Mouse (Mus musculus) megakaryocyte-erythroid progenitor cell, adult 5-6 weeks (primary cell): ENCODE data around the gene Nrip1. TPM values are rescaled to one million over a fixed set of nuclear protein-coding genes. Genes with fewer than 3 reads are reported as not detected.

Experiments
- ATAC-seq: replicated peaks from 2 replicates; pipeline ENCODE4 v1.8.0; 2016; ENCODE audit warnings: mild to moderate bottlenecking, inconsistent platforms; ENCODE audit not compliant: severe bottlenecking, poor library complexity, low FRiP score, low TSS enrichment
- total RNA-seq, 2 experiments: library from RNA; stranded (forward) in 1 of 2; stranded (reverse) in 1 of 2; fragments of 200-1000, 215-1000 nt in 1 of 2; fragments of >200 nt in 1 of 2; fragmentation: Nextera tagmentation in 1 of 2; gene quantifications; 2 replicates each; pipeline ENCODE4 v1.2.3; 2014 to 2017

The Nrip1 gene
- total RNA-seq, 2 experiments from 2014 or later = 30.3 to 53.0 TPM

DNA sequence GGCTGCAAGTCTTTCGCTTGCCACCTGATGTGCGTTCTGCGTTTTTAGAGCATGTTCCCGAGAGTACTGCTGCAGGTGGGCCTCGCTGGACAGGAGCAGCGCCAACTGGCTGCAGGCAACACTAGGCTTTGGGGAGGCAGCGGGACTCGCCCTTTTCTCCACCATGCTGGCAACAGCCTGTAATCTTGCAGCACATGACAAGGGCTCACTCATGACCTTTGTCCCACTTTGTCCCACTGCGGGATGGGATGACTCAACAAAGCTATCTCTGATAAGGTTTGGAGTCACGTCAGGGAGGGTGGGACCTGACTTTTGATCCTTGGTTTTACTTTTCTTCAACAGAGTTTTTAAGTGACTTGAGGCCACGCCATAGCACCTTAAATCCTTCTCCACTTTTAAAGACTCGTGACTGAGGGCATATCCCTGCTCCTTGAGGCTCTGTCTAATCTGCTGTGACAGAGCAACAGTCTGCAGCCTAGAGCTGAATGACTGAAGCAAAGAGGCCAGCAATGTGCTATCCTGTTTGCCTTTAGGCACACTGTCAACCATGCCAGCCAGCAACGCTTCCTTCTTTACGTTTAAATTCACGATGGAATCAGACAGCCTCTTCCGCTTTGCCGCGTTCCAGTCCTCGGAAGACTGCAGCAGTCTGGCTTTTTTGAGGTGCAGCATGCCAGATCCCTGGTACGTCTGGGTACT is 79.7 kb downstream of the Nrip1 start:
- ATAC-seq = peak; percentile 89

DNA sequence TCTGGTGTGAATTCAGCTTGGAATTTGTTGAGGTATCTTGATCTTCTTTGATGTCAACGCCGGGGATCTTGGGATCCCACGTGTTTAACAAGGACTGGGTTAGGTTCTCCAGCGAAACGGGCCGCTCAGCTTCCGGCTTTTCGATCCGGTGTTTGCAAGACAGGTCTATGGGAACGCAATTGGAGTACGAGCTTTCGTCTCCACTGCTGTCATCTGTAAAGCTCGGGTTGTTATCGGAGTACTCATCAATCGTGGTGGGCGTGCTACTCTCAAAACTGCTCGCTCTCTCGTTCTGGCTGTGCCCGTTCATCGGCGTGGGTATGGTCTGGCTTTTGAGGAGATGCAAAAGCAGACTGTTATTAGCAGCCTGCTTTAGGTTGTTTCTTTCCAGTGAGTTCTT is 80.5 kb downstream of the Nrip1 start:
- ATAC-seq = no peak

DNA sequence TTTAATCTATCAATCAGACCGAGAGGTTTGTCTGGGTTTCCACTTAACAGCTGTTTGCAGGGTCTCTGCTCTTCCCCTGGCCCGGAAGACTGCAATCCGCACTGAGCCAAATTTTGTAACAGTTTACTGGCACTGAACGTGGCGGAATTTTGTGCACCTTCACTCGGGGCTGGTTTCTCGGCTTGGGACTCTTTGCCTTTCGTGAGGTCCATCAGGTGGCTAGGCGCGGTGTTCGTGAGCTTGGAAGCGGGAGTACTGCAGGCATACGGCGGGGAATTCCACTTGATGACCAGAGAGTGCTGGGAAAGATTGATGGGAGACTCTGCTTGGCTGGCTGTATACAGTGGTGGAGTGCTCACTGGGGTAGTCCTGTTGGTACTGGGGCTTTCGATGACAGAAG is 81.0 kb downstream of the Nrip1 start:
- no peak for ATAC-seq

DNA sequence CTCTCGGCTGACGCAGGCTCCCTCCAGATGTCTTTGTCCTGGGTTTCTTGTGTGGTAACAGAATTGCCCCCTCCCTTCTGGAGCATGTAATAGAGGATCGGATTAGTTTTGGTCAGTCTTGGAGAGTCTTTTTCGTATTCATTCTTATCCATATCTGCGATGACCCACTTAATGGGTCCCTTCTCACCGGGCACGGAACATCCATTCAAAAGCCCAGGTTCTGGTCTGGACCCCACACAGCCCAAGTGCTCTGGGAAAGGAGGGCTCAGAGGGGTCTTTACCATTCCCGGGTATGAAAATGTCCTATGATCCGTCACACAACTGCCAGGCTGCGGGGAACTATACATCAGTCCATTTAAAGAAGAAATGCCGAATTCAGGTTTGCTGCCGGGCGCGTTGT is 82.3 kb downstream of the Nrip1 start:
- no peak for ATAC-seq

DNA sequence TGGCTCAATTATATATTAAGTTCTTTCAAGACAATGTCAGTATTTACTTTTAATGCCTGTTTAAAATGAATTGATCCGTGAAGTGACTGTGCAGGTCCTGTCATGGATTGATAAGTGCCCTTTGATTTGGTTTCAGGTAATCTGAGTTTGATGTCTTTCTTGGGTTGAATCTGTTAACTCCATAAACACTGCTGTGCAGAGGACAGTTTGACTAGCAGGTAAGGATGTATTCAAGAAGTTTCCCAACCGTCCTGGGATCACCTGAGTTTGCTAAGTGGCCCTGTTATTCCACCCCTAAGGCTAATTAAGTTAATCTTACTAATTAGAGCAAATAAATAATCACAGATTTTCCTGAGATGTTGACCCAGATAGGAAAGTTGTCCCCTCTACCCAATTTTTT is 84.1 kb downstream of the Nrip1 start:
- ATAC-seq = no peak

DNA sequence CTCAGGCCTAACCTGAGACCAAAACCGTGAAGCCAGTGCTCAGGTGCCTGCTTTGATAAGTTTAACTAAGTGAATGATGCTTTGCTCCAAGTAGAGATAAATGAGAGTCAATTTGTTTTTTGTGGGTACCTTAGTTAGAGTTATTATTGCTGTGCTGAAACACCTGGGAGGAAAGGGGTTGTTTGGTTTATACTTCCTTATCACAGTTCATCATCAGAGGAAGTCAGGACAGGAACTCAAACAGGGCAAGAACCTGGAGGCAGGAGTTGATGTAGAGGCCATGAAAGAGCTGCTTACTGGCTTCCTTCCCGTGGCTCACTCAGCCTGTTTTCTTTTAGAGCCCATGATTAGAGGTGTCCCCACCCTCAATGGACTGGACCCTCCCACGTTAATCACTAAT is 89.8 kb downstream of the Nrip1 start:
- ATAC-seq = no peak

DNA sequence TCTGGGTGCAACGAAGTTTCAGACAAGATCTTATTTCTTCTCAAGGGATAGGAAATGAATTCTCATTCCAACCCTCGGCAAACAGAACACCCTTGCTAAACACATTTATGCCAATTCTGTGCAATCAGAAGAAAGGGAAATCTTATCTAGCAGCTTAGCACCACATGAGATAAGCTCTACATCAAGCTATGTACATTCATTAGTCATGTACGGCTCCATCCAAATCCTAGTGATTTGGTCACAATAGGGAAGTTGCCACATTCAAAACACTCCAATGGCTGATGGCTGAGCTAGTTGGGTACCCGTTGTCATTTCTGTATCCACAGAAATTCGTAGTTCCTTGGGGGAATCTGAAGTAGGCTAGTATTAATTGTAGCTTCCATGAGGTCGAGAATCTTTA is 91.8 kb downstream of the Nrip1 start:
- no peak for ATAC-seq

DNA sequence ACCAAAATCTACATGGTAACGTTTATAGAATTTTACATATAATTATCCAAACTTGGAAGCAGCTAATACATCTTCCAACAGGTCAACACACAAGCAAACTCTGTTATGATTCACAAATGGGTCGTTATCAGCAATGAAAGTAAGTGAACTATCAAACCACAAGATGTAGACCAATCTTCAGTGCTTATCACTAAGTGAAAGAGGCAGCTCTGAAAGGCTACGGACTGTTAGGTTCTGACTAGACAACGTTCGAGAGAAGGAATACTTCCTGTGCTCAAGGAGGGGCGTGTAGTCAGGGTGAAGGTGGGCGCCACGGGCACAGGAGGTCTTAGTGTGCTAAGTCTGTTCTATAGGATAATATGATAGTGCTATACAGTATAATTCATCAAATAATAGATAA is 93.3 kb downstream of the Nrip1 start:
- ATAC-seq = peak; percentile 68

DNA sequence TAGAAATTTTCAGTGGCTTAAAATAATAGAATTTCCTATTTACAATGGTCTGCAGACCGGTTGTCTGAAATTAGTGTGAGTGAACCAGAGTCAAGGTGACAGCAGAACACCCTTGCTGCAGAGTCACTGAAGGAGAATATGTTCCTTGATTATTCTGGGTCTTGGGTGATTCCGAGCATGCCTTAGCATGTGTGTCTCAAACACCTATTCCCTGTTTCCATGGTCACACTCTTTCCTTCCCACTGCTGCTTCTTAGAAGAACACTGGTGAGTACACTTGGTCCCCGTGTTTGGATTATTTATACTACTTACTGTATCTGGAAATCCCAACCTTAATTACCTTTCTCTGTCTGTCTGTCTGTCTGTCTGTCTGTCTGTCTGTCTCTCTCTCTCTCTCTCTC is 97.4 kb downstream of the Nrip1 start:
- ATAC-seq = no peak

DNA sequence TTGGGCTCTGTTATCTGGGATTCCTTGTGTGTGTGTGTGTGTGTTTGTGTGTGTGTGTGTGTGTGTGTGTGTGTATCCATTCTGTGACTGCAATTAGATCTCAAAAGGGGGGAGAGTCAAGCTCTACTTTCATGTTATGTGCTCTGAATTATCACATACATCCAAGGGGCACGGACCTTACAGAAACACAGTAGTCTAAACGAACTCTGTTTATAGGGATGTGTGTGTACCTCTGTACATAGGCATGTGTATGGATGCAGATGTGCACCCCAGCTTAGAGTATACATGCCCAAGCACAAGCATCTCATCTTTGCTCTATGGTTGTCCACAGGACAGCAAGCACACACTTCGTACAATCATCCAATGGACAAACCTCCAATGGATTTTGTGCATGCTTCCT is 98.0 kb downstream of the Nrip1 start:
- ATAC-seq = no peak

DNA sequence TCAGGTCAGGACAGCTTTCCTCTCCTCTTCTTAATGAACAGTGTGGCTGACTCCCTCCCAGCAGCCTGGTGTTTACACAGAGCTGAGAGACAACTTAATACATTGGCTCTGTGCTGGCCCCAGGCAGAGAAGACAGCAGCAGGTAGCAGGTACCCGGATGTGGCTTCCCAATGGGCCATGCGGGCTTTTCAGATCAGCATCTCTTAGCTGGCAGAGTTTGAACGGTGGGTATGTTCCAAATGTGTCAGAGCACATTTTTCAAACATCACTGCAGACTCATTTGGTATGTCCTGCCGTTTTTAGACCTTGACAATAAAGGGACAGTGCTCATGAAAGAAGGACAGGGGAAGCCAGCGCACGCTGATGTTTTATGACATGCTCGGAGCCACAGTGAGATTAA is 98.5 kb downstream of the Nrip1 start:
- ATAC-seq = no peak

DNA sequence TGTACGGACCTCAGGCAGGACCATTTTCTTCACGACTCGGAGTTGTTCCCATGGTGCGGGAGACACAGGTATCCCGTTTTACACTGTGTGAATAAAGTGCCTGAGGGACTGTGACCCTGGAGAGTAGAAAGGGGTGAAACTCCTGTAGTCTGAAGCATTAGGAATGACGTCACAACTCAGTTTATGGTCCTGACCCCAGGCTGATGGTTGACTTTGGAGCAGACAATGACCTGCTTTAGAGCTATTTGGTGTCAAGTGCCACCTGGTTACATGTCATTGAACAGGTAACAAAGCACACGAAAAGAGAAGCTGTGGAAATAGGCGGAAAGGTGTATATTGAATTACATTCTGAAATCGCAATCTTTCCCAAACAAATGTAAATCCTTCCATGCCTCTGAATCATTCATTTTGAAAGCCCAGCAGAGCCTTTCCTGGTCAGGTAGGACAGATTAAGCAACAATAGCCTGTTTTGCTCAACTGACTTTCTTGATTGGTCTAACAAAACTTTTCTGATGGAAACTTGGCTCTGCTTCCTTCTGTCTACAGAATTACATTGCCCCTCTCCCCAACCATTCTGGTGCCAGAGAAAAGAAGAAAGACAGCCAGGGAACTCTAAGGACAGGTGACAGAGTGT is 106.9 kb downstream of the Nrip1 start:
- no peak for ATAC-seq

DNA sequence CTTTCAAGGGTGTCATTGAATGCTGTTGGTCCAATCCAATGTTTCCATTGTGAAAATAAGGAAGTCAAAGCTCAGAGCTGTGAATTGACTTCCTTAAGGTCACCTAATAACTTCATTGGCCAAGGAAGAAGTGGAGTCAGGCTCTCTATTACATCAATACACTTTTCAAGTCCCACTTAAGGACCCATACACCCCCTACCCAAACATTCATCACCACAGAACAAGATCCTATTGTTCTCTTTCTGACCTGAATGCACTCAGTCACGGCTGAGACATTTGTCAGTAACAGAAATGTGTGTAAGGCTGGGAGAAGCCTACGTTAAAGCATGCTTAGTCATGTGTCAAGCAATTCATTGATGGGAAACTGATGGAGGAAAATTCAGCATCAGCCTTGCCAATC is 107.8 kb downstream of the Nrip1 start:
- no peak for ATAC-seq

DNA sequence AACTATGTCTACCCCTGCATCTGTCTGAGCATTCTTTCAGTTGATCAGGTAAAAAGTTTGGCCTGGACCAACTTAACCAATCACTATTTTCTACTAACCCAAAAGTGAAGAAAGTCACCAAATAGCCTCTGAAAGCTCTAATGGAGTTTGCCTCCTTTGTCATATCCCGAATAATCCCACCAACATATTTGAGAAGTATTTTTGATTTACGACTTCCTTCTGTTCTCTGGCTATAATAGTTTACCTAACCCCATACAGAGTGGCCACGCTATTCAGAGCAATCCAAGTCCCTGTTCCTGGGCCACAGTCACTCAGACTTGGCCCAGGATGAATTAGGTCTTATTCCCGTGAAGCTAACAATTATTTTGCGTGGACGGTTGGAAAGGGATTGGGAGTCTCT is 108.3 kb downstream of the Nrip1 start:
- no peak for ATAC-seq

DNA sequence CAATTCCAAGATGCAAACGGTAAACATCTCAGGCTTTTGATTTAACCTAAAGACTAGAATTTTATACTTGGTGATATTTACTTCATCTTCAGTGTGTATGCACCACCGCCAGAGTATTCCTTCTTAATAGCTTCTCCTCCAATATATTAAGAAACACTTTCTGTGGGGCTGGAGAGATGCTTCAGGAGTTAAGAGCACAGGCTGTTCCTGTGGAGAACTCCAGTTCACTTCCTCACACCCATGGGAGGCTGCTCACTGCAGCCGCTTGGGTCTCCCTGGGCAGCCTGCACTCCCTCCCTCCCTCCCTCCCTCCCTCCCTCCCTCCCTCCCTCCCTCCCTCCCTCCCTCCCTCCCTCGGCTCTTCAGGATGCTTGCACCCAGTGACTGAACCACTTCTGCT is 110.2 kb downstream of the Nrip1 start:
- no peak for ATAC-seq

DNA sequence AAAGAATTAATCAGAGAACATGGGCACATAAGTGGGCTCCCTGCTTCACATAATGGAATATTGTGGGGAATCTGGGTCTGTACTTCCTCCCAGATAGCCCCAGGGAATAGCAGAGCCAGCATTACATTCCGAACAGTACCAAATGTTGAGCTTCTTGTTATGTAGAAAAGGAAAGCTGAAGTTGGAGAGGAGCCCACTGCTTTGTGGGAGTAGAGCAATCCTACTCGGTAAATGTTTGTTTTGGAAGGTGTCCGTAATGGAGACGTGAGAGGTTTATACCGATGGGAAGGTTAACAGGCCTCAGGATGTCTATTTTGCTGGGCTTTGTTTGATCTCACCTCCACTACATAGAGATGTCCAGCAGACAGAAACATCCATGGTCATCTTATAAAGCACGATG is 113.3 kb downstream of the Nrip1 start:
- no peak for ATAC-seq

DNA sequence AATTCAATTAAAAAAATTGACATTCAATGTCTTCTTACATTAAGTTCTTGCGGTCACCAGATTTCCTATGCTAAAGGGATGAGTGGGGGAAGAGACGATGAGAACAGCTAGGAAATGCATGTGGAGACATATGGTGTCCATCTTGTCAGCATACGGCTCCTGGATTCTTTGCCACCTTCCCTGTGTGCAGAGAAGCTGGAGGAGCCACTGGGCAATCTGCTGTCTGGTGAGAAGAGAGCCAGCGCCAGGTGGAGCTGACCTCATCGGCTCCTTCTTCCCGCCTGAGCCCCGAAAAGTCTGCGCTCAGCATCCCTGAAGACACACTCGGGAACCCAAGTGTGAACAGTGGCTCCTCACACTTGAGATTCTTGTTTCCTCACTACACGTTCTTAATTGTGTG is 121.8 kb downstream of the Nrip1 start:
- ATAC-seq = no peak

DNA sequence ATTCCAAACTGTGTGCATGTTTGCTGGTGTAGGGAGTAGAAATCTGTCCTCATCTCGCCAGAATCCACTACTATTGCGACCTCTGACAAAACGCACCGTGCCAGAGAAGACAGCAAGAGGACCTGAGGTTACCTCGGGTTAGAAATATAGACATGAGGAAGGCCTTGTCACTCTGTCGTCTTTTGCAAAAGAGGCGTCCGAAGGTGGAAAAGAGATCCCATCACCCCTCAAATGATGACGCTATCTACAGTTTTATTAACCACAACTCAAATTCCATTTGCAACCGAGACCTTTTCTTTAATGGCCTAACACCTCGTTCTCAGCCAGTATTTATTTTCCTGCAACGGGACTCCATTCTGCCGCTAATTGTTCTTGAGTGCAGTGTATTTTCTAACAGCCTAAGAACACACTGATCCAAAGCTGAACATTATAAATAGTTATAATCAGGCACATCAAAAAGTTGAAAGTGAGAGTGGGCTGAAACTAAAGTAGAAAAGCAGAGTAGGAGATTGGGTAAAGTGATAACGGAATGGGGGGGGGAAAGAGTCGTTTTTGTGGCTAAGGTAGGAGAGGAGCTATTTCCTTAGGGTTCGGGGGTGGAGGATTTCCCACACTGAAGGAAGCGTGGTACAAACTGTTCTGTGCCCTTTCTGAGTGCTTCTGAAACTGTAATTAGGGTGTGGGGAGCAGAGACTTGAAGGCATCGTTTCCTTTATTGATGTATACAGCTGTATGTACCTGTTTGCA is 124.1 kb downstream of the Nrip1 start:
- no peak for ATAC-seq

DNA sequence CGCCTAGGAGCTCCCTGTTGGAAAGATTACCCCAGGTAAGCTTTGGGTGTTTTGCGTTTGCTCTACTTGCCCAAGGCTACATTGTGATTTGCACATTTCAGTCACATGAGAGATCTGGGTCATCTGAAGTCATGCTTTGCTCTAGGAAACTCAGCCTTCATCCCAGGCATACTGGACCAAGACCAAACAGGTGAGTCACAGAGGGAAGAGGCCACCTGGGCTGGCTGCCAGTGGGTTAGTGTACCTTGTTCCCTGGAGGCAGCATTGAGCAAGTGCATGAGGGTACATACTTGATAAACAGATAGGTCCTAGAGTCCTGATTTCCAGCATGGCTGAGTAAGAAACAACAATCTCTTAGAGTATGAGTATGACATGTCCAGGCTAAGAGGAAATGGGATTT is 130.8 kb downstream of the Nrip1 start:
- ATAC-seq = no peak

DNA sequence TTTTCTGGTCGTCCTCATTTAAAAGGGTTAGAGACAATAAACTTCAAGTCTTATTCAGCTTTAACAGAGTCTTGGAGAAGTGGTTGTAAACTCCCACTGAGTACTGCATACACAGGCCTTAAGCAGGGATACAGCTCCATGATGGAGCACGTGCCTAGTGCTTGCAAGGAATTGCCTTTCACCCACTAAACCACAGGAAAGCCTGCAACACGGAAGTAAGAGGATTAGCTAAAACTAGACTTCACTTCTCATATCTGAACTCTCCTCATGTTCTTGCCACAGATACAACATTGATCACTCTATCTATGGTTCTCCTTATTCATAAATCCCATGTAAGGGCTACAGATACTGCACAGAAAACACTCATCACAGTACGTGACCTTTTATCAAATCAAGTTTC is 132.4 kb downstream of the Nrip1 start:
- no peak for ATAC-seq

DNA sequence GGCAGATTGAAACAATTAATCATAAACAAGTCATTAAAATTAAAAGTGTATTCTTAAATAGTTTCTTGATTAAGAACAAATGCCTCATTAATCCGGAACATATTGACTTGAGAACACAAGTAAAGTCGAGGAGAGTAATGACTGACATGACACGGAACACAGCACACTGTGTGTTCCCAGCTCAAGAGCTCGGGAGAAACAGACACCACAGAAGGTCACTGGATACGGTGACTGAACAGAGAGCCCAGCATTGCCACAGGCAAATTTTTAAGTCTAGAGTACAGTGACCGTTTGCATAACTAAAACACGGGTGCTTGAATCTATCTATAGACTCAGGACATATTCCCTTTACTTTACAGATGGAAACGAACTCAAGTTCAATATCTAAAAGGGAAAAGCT is 134.3 kb downstream of the Nrip1 start:
- no peak for ATAC-seq
